Mouse (Mus musculus) embryonic fibroblast, embryonic 13.5 days (primary cell): ENCODE measurements at regions not wholly inside any gene's neighbourhood (a gene's known extent, or its start where the extent isn't known, plus 50 kb on each side); places are given as distances from the start of the nearest gene placed in this dataset.

Experiments
- CTCF ChIP-seq: IDR thresholded peaks from 2 replicates; pipeline ENCODE4 v1.5.1; 2011; ENCODE audit warnings: mild to moderate bottlenecking, control low read depth, low read length, moderate library complexity, borderline replicate concordance; ENCODE audit not compliant: insufficient read depth
- POLR2A ChIP-seq: IDR thresholded peaks from 2 replicates; pipeline ENCODE4 v1.6.1; 2011; ENCODE audit warnings: low read depth, mild to moderate bottlenecking, control low read depth, low read length, moderate library complexity

DNA sequence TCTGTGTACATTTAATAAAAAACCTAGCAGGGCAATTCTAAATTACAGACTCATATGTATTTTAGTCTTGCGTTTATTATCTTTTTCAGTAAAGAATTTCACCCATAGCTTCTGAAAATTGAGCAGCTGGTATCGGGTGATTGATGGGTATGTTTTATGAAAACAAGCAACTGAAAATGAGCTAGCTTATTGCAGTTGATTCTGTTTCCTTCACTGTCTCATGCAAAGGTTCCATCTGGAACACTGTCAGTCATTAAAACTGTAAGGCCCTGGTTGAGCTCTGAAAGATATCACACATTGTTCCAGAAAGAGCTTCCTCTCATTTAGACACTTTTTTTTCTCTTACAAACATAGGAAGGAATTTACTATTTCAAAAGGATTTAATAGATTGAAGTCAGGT, 103.4 kb upstream of the Epha3 start:
- no peak for TF ChIP-seq POLR2A
- no peak for TF ChIP-seq CTCF
